Mouse (Mus musculus) kidney, embryonic 16.5 days (tissue): ENCODE results near the gene Cpeb4. TPM values are rescaled to one million over a fixed set of nuclear protein-coding genes. Genes with fewer than 3 reads are reported as not detected.

Source experiments
- ATAC-seq: fragments of 200-750 bp; cut with Nextera tagmentation; 2 replicates; pipeline ENCODE4 v1.8.0; 2017; ENCODE audit warnings: moderate TSS enrichment; ENCODE audit not compliant: low FRiP score, low TSS enrichment
- H3K27ac ChIP-seq: fragments of 300-500 bp; sonication (generic); 2 replicates; pipeline ENCODE4 v1.5.1; 2014; ENCODE audit warnings: low read length
- H3K27me3 ChIP-seq: fragments of 300-500 bp; sonication (generic); 2 replicates; pipeline ENCODE4 v1.6.1; 2014; ENCODE audit warnings: low read length, control low read depth, mixed read lengths; ENCODE audit not compliant: insufficient read depth
- H3K36me3 ChIP-seq: fragments of 300-500 bp; sonication (generic); 2 replicates; pipeline ENCODE4 v1.6.1; 2014; ENCODE audit warnings: low read length, control low read depth, mixed read lengths; ENCODE audit not compliant: insufficient read depth
- H3K4me1 ChIP-seq: fragments of 300-500 bp; sonication (generic); 2 replicates; pipeline ENCODE4 v1.6.1; 2014; ENCODE audit warnings: low read length, control low read depth, mixed read lengths; ENCODE audit not compliant: insufficient read depth
- H3K4me2 ChIP-seq: fragments of 300-500 bp; sonication (generic); replicated peaks from 2 replicates; pipeline ENCODE4 v1.6.1; 2014; ENCODE audit warnings: low read depth, low read length
- H3K4me3 ChIP-seq: fragments of 300-500 bp; sonication (generic); 2 replicates; pipeline ENCODE4 v1.5.1; 2014; ENCODE audit warnings: mild to moderate bottlenecking, low read length
- H3K9ac ChIP-seq: fragments of 300-500 bp; sonication (generic); replicated peaks from 2 replicates; pipeline ENCODE4 v1.6.1; 2014; ENCODE audit warnings: low read length
- H3K9me3 ChIP-seq: fragments of 300-500 bp; sonication (generic); 2 replicates; pipeline ENCODE4 v1.6.1; 2016; ENCODE audit warnings: low read length, control low read depth
- WGBS: fragments of 180-500 bp; shearing (Covaris S2); extraction: QIAGEN DNeasy Blood & Tissue Kit; methylation state at CpG from one replicate; pipeline ENCODE4 v1.1.7; 2014; 5-methylcytosine and 5-hydroxymethylcytosine counted together
- polyA plus RNA-seq: library from polyadenylated mRNA; unstranded; fragments of >200 nt; fragmentation: Nextera tagmentation; extraction: Ambion mirVana; gene quantifications from 2 replicates; pipeline ENCODE4 v1.2.1, GENCODE M21; 2015

Gene Cpeb4
- polyA plus RNA-seq, 1 experiment from 2014 or later: 4.0 TPM

DNA sequence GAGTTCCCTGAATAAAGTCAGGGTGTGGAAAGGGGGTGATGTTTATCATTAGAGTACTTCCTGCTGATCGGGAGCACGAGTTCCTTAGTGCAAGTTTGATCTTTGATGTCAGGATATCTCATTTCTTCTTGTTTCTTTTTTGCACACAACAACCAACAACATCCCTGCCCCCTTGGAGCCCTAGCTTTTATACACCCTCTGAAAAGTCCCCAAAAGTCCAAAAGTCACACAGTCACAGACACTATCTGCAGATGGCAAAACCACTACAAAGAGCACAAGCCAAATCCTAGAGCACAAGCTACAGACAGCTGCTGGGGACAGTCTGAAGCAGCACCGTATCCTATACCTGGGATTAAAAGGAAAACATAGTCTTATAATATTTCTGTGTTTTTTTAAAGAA lies 20.1 kb downstream of the Cpeb4 start:
- 51% methylated on average over 3 of the region's 3 CpGs for WGBS
- H3K9me3 ChIP-seq: no peaks in the 10 kb centered on the region
- H3K27ac ChIP-seq: no peak overlapping the region
- ATAC-seq: no peak
- H3K9ac ChIP-seq: no peak overlapping the region
- H3K4me1 ChIP-seq: peaks cover 4% of the 10 kb centered on the region; the same call in 1 of the 2 replicates
- no peaks in the 10 kb centered on the region for H3K36me3 ChIP-seq
- H3K4me3 ChIP-seq: no peak overlapping the region
- H3K27me3 ChIP-seq: no peaks in the 10 kb centered on the region
- H3K4me2 ChIP-seq: no peak overlapping the region

DNA sequence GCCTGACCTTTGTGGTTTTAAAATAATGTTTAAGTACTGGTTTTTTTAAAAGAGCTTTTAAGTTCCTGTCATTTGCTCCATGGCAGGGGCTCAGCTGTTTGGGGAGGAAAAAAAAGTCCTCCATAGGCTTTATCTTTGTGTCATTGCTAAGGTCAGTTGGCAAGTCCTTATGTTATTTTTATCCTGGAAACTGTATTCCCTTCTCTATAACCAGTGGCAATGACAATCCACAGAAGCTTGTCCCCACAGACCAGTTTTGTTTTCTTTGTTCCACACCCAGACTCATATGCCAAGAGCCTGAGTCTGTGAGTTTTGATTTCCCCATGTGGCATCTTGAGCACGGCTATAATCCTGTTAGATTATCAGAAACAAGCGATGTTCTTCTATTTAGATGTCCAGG lies 21.6 kb downstream of the Cpeb4 start:
- H3K27me3 ChIP-seq: no peaks in the 10 kb centered on the region
- no peak overlapping the region for H3K4me2 ChIP-seq
- H3K27ac ChIP-seq: no peak overlapping the region
- H3K4me3 ChIP-seq: no peak overlapping the region
- H3K9ac ChIP-seq: no peak overlapping the region
- no peaks in the 10 kb centered on the region for H3K9me3 ChIP-seq
- WGBS: 71% methylated on average over 2 of the region's 2 CpGs
- peaks cover 4% of the 10 kb centered on the region; the same call in 1 of the 2 replicates for H3K4me1 ChIP-seq
- no peaks in the 10 kb centered on the region for H3K36me3 ChIP-seq
- no peak for ATAC-seq

DNA sequence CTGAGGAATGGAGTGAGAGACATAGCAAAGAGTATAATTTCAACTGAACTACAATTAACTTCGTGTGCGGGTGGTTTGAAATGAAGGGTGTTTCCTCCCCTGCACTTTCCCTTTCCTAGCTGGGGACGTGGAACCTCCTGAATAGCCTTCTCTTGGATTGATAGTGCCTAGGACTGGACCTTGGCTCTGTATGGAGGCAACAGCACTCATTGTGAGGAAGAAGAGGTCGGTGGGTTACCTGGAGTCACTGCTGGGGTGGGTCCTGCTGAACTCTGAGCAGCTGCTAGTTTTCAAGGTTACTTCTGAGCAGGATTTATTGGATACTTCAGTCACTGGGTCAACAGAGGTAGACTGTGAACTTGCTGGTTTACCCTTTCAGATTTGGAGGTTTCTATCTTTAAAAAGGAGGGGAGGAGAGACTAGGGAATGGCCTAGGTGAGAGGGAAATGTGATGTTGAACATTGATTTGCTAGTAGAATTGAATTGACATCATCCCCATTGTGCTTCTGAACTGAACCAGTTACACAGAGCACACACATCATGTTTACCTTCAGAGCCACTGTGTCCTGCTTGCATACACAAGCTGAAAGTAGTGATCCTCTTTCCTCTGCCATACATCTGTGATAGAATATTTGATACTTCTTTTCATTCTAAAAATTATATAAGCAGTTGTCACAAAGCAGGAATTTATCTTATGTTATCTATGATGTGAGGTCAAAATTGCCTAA lies 24.2 kb downstream of the Cpeb4 start:
- Histone ChIP-seq H3K4me1 (peaks cover 6% of the 10 kb centered on the region; the same call in 1 of the 2 replicates), H3K9ac (no peak overlapping the region), H3K36me3 (no peaks in the 10 kb centered on the region), H3K4me3 (no peak overlapping the region), H3K9me3 (no peaks in the 10 kb centered on the region), H3K27ac (no peak overlapping the region), H3K27me3 (no peaks in the 10 kb centered on the region), H3K4me2 (no peak overlapping the region)
- no peak for ATAC-seq
- WGBS: 44% methylated on average over 4 of the region's 4 CpGs

DNA sequence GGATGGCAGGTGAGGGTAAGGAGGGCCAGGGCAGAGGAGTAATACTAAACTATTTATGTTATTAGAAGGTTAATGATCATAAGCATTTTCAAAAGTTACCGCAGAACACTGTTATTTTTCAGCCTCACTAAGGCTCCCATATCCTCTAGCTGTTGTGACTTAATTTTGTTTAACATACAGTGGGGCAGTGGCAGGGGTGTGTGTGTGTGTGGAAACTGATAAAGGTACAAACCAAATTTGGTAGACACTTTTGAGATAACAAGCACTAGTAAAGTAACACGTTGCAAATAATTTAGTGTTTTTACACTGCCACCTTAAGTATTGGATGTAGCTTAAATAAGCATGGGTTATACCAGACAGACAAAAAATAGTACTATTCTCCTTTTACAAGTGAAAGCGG lies 24.9 kb downstream of the Cpeb4 start:
- Histone ChIP-seq H3K27ac (no peak overlapping the region), H3K4me3 (no peak overlapping the region), H3K27me3 (no peaks in the 10 kb centered on the region), H3K4me1 (0 out of 2 replicates have a peak, but pooled peaks cover 7% of the 10 kb centered on the region), H3K9ac (no peak overlapping the region), H3K9me3 (no peaks in the 10 kb centered on the region), H3K4me2 (no peak overlapping the region), H3K36me3 (no peaks in the 10 kb centered on the region)
- no peak for ATAC-seq
- 87% methylated on average over 3 of the region's 3 CpGs for WGBS

DNA sequence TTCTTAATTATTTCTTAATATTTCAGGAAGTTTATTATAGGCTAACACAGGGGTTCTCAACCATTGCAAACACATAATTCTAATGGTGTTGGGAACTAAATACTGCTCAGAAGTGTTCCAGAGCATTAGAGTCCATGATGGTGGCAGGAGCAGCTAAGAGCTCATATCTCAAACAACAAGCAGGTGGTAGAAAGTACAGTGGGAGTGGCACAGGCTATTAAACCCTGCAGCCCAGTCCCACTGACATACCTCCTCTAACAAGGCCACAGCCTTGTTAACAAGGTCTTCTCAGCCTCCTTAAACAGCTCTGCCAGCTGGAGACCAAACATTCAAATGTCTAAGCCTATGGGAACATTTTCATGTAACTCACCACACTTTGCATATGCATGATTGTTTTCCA lies 27.2 kb downstream of the Cpeb4 start:
- Histone ChIP-seq H3K4me1 (0 out of 2 replicates have a peak, but pooled peaks cover 6% of the 10 kb centered on the region), H3K27ac (no peak overlapping the region), H3K36me3 (no peaks in the 10 kb centered on the region), H3K4me3 (no peak overlapping the region), H3K27me3 (no peaks in the 10 kb centered on the region), H3K9ac (no peak overlapping the region), H3K4me2 (no peak overlapping the region), H3K9me3 (no peaks in the 10 kb centered on the region)
- ATAC-seq: no peak

DNA sequence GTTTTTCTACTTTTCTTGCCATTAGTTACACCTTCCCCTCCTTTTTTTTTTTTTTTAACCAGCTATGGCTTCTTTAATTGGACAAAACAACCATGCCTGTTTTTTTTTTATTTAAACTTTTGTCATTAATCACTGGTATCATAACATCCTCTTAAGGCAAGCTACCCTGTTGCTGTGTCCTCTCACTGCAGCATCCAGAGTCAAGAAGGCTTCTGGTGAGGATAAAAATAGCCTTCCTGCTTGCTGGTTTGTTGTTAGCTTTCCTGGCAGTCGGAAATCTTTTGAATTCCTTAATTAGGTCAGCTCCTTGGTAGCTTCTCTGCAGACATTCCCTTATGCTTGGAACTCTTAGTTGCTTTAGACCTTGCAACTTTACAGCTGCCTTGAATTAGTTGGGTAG lies 28.7 kb downstream of the Cpeb4 start:
- Histone ChIP-seq H3K27ac (no peak overlapping the region; the same call in 1 of the 2 replicates), H3K4me1 (0 out of 2 replicates have a peak, but pooled peaks cover 6% of the 10 kb centered on the region), H3K36me3 (no peaks in the 10 kb centered on the region), H3K9ac (no peak overlapping the region), H3K27me3 (no peaks in the 10 kb centered on the region), H3K4me3 (no peak overlapping the region), H3K9me3 (no peaks in the 10 kb centered on the region), H3K4me2 (no peak overlapping the region)
- peak; percentile 46; the same call in 1 of the 2 replicates for ATAC-seq
- 24% methylated on average over 1 of the region's 1 CpGs for WGBS

DNA sequence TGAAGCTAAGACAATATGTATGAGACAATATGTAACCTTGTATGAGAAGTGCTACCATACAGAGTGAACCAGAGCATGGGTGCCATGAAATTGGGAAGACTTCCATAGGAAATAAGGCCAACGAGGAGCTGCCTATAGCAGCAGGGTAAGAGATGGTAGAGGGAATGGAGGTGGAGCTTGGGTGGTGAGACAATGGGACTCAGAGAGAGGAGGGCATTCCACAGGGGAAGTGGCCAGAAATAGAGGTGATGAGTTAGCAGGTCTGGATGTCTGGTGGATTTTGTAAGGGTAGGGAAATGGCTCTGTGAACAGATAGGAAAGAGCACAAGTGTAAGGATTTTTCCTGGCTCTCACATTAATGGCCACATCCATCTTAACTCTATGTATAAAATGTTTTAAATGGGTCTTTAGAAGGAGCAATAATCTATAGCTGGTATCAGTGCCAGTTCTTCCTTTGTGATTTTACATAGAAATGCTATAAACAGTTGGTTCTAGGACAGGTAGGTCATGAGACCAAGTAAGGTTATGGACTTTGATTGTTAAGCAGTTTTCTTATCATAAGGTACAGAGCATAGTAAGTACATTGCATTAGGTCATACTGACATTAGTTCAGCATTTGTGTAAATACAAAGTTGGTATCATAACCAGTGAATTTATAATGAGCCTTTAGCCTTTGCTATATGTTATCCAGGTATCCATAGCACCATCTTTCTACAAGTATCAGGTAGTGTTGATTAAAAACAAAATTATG lies 30.4 kb downstream of the Cpeb4 start:
- ATAC-seq: no peak

DNA sequence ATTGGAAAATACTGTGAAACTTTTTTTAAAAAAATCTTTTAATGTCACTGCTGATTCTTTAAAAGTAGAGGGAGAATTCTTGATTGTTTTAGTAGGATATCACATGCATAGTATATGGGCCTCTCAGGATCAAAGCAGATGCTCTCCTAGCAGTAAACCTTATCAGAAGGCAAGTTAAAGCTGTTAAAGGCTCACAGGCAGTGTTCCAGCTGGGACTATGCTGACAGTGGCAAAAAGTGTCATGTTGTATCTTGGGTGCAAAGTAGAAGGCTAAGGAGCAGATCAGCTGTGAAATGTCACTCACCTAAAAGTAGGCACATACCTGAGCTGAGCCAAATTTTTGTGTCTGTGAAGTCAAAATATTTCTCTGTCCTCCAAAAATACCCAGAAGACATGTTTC lies 34.5 kb downstream of the Cpeb4 start:
- no peaks in the 10 kb centered on the region for H3K9me3 ChIP-seq
- H3K36me3 ChIP-seq: no peaks in the 10 kb centered on the region
- 0 out of 2 replicates have a peak, but pooled peaks cover 7% of the 10 kb centered on the region for H3K4me1 ChIP-seq
- H3K9ac ChIP-seq: no peak overlapping the region
- H3K4me3 ChIP-seq: no peak overlapping the region
- no peak overlapping the region for H3K27ac ChIP-seq
- no peaks in the 10 kb centered on the region for H3K27me3 ChIP-seq
- no peak for ATAC-seq
- no peak overlapping the region for H3K4me2 ChIP-seq

More for the DNA sequence above, 30.4 kb downstream of the Cpeb4 start:
- no peaks in the 10 kb centered on the region for H3K9me3 ChIP-seq
- H3K4me2 ChIP-seq: no peak overlapping the region
- 0 out of 2 replicates have a peak, but pooled peaks cover 6% of the 10 kb centered on the region for H3K4me1 ChIP-seq
- no peak overlapping the region for H3K9ac ChIP-seq
- H3K27ac ChIP-seq: no peak overlapping the region
- no peak overlapping the region for H3K4me3 ChIP-seq
- no peaks in the 10 kb centered on the region for H3K36me3 ChIP-seq
- H3K27me3 ChIP-seq: no peaks in the 10 kb centered on the region
- 64% methylated on average over 1 of the region's 1 CpGs for whole genome bisulfite sequencing

DNA sequence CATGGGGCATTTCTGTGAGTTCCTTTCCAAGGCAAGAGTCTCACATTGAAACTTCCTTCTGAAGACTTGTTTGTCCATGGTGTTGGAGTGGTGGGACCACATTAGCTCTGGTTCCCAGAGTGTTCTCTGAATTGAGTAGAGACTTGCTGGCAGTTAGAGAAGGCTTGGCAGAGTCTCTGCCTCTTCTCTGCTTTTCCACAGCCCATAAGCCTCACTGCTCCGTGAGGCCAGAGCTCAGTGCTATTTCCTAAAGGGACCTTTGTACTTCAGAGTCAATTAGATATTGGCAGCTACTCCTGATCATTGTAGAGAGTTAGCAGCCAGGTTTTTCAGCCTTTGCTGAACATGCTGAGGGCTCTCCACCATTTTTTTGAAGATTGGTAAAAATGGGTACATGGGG lies 35.6 kb downstream of the Cpeb4 start:
- H3K36me3 ChIP-seq: no peaks in the 10 kb centered on the region
- H3K27me3 ChIP-seq: no peaks in the 10 kb centered on the region
- 74% methylated on average over 1 of the region's 1 CpGs for WGBS
- H3K4me3 ChIP-seq: no peak overlapping the region
- 0 out of 2 replicates have a peak, but pooled peaks cover 7% of the 10 kb centered on the region for H3K4me1 ChIP-seq
- no peak for ATAC-seq
- no peak overlapping the region for H3K4me2 ChIP-seq
- H3K27ac ChIP-seq: no peak overlapping the region
- no peak overlapping the region for H3K9ac ChIP-seq
- H3K9me3 ChIP-seq: no peaks in the 10 kb centered on the region

DNA sequence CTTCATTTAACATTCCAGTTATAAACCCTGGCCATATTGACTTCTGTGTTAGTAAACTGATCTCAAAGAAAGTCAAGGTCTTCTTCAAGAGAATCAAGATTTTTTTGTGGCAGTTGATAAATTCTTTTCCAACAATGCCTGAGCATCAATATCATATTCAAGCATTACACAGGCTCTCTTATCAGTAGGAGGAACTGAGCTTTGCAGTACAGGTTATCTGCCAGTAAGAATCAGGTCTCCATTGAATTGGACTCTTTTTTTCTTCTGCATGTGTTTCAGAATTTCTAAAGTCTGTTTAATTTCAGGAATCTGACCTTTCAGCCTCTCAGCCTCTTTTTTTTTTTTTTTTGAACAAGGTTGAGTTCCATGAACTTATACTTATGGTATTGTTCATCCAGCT lies 40.9 kb downstream of the Cpeb4 start:
- no peaks in the 10 kb centered on the region for H3K9me3 ChIP-seq
- 0 out of 2 replicates have a peak, but pooled peaks cover 5% of the 10 kb centered on the region for H3K4me1 ChIP-seq
- no peak overlapping the region for H3K9ac ChIP-seq
- no peak for ATAC-seq
- H3K4me2 ChIP-seq: no peak overlapping the region
- H3K4me3 ChIP-seq: no peak overlapping the region
- no peaks in the 10 kb centered on the region for H3K36me3 ChIP-seq
- no peak overlapping the region; the same call in 1 of the 2 replicates for H3K27ac ChIP-seq
- no peaks in the 10 kb centered on the region for H3K27me3 ChIP-seq
